Mouse (Mus musculus) ovary, postnatal 14 days (tissue): ENCODE measurements at regions not wholly inside any gene's neighbourhood (a gene's known extent, or its start where the extent isn't known, plus 50 kb on each side); places are given as distances from the start of the nearest gene placed in this dataset.

Experiments used
- DNase-seq: peaks from one replicate; pipeline ENCODE4 v3.0.0; 2022; ENCODE audit warnings: low spot score

GRCm38 (mm10) chr14:119966666-119967065 is 75.6 kb downstream of the Oxgr1 start:
- no peak for DNase-seq

- peak; percentile 22 for DNase-seq
These were observed 76.3 kb downstream of the Oxgr1 start for GRCm38 (mm10) chr14:119965842-119966483.

- no peak for DNase-seq
These were observed 78.5 kb downstream of the Oxgr1 start for GRCm38 (mm10) chr14:119963741-119964140.

GRCm38 (mm10) chr14:119953861-119954260 is 88.4 kb downstream of the Oxgr1 start:
- no peak for DNase-seq

GRCm38 (mm10) chr14:119952877-119953624 is 89.2 kb downstream of the Oxgr1 start:
- DNase-seq = no peak
